Mouse (Mus musculus) heart, embryonic 14.5 days (tissue): ENCODE data around the gene Spata21. TPM values are rescaled to one million over a fixed set of nuclear protein-coding genes. Genes with fewer than 3 reads are reported as not detected.
A peak's percentile ranks its signal among the peaks of the same experiment; 100 is the strongest.

Experiments
- ATAC-seq: fragments of 200-750 bp; cut with Nextera tagmentation; 2 replicates; pipeline ENCODE4 v1.8.0; 2017; ENCODE audit warnings: low read depth, moderate TSS enrichment; ENCODE audit not compliant: insufficient number of reproducible peaks, insufficient read depth, low FRiP score
- H3K27ac ChIP-seq, 2 experiments: fragments of 200-500 bp in 1 of 2; fragments of 300-500 bp in 1 of 2; sonication (generic) in 1 of 2; replicated peaks in 1 of 2; 2 replicates each; pipeline ENCODE4 v1.5.1; 2012 to 2014; ENCODE audit warnings: low read depth in 2 of 2, low read length in 2 of 2, control low read depth in 1 of 2, mild to moderate bottlenecking in 1 of 2, mixed read lengths in 1 of 2; ENCODE audit not compliant: control insufficient read depth in 1 of 2, insufficient read depth in 1 of 2
- H3K27me3 ChIP-seq: fragments of 300-500 bp; sonication (generic); 2 replicates; pipeline ENCODE4 v1.6.1; 2014; ENCODE audit warnings: mild to moderate bottlenecking, low read length, control low read depth; ENCODE audit not compliant: control insufficient read depth, insufficient read depth
- H3K36me3 ChIP-seq: fragments of 300-500 bp; sonication (generic); 2 replicates; pipeline ENCODE4 v1.6.1; 2014; ENCODE audit warnings: mild to moderate bottlenecking, control low read depth, low read length, mixed read lengths; ENCODE audit not compliant: control insufficient read depth, insufficient read depth
- H3K4me1 ChIP-seq, 2 experiments: fragments of 200-500 bp in 1 of 2; fragments of 300-500 bp in 1 of 2; sonication (generic) in 1 of 2; 2 replicates each; pipeline ENCODE4 v1.6.1; 2012 to 2014; ENCODE audit warnings: low read length in 2 of 2, control low read depth in 1 of 2, mixed read lengths in 1 of 2; ENCODE audit not compliant: control insufficient read depth in 2 of 2, insufficient read depth in 2 of 2
- H3K4me2 ChIP-seq: fragments of 300-500 bp; sonication (generic); 2 replicates; pipeline ENCODE4 v1.6.1; 2014; ENCODE audit warnings: mild to moderate bottlenecking, low read length
- H3K4me3 ChIP-seq, 2 experiments: fragments of 200-500 bp in 1 of 2; fragments of 300-500 bp in 1 of 2; sonication (generic) in 1 of 2; 2 replicates each; pipeline ENCODE4 v1.5.1; 2012 to 2014; ENCODE audit warnings: low read length in 2 of 2, mild to moderate bottlenecking in 2 of 2, control low read depth in 1 of 2, low read depth in 1 of 2, moderate library complexity in 1 of 2; ENCODE audit not compliant: control insufficient read depth in 1 of 2, insufficient read depth in 1 of 2
- H3K9ac ChIP-seq: fragments of 300-500 bp; sonication (generic); 2 replicates; pipeline ENCODE4 v1.6.1; 2014; ENCODE audit warnings: mild to moderate bottlenecking, low read length
- H3K9me3 ChIP-seq: fragments of 300-500 bp; sonication (generic); 2 replicates; pipeline ENCODE4 v1.6.1; 2016; ENCODE audit warnings: low read length, control low read depth; ENCODE audit not compliant: control insufficient read depth
- WGBS: fragments of 180-500 bp; shearing (Covaris S2); extraction: QIAGEN DNeasy Blood & Tissue Kit; methylation state at CpG from one replicate; pipeline ENCODE4 v1.1.7; 2014; 5-methylcytosine and 5-hydroxymethylcytosine counted together
- polyA plus RNA-seq: library from polyadenylated mRNA; unstranded; fragments of >200 nt; fragmentation: Nextera tagmentation; extraction: Ambion mirVana; gene quantifications from 2 replicates; pipeline ENCODE4 v1.2.1, GENCODE M21; 2014

Gene Spata21
- polyA plus RNA-seq, 1 experiment from 2014 or later: not detected

- Histone ChIP-seq H3K9me3 (no peaks in the 10 kb centered on the region), H3K4me1 (peaks cover 22 to 31% of the 10 kb centered on the region in 2 experiments), H3K4me2 (no peak overlapping the region), H3K27ac (peak overlapping the region; percentile 4 to 7; a peak in 2 of 4 replicates), H3K4me3 (no peak overlapping the region), H3K27me3 (no peaks in the 10 kb centered on the region), H3K36me3 (peaks cover 67% of the 10 kb centered on the region), H3K9ac (0 out of 2 replicates have a peak overlapping the region, but pooled peaks have one; percentile 23)
- ATAC-seq: no peak
- WGBS: 72% methylated on average over 12 of the region's 12 CpGs
Observed at GRCm38 (mm10) chr4:141066709-141067515, 21.2 kb upstream of the Spata21 start.

DNA sequence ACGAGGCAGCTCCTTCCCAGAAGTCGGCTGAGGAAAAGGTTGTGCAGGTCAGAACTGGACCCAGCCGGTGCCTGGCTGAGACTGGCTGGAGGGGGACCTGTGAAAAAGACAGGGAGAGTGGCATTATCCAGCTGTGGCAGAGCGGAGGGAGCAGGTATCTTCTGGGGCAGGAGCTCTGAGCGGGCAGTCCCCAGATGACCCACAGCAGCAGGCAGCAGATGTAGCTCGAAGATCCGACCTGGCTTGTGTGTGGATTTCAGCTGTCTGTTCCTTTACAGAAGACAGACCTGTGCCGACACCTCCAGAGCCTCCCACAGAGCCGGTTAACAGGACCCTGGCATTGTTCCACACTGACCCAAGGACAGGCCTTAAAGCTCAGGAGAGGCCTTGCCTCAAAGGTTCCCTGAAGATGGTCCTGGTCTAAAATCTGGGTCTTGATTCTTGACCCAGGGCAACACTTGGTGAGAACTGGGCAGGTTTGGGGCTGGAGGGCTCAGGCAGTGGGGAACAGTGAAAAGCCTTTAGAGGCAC is 20.6 kb upstream of the Spata21 start:
- peaks cover 73% of the 10 kb centered on the region for H3K36me3 ChIP-seq
- ATAC-seq: no peak
- WGBS: 67% methylated on average over 9 of the region's 9 CpGs
- no peak overlapping the region for H3K4me3 ChIP-seq
- no peaks in the 10 kb centered on the region for H3K9me3 ChIP-seq
- 0 out of 2 replicates have a peak overlapping the region, but pooled peaks have one; percentile 23 for H3K9ac ChIP-seq
- H3K4me2 ChIP-seq: no peak overlapping the region
- H3K4me1 ChIP-seq: peaks cover 22 to 31% of the 10 kb centered on the region in 2 experiments
- H3K27me3 ChIP-seq: no peaks in the 10 kb centered on the region
- peak overlapping the region; percentile 4 to 7; a peak in 2 of 4 replicates for H3K27ac ChIP-seq

DNA sequence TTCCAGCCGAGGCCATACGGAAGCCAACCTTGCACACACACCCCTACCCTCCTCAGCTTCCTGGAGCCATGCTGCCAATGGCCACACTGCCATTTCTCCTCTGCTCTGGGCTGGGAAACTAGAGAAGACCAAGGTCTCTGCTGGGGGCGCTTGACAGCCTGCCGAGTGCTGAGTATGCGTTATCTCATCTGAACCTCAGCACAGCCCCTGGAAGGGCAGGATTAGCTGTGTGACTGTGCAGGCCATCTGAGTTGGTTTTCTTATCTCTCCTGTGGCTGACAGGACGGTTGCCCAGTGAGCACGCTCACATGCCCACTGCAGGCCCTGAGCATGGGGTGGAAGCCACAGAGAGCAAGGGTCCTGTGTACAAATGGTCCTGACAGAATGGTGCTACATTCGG is 19.5 kb upstream of the Spata21 start:
- Histone ChIP-seq H3K4me3 (no peak overlapping the region), H3K4me2 (no peak overlapping the region), H3K9ac (no peak overlapping the region), H3K27me3 (no peaks in the 10 kb centered on the region), H3K9me3 (no peaks in the 10 kb centered on the region), H3K27ac (peak overlapping the region in 1 of 2 experiments; percentile 20; a peak in 1 of 4 replicates), H3K36me3 (peaks cover 84% of the 10 kb centered on the region), H3K4me1 (peaks cover 30 to 39% of the 10 kb centered on the region in 2 experiments)
- no peak for ATAC-seq
- 48% methylated on average over 8 of the region's 8 CpGs for WGBS

DNA sequence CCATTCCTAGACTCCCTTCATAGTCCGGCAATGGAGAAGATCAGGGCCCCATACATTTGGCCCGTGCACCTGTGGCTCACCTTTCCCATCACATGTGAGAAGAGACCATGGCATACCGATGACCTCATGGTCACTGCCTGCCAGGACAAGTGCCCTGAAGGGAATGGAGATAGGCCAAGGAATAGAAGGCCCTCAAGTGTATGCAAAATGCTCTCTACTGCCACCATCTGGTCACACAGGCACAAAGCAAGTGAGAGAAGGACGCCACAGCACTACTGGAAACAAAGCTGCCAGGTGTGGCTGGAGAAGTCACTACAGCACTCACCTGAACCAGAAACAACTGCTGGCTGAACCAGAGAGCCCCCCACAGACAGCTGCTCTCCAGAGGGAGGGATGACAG is 18.4 kb upstream of the Spata21 start:
- no peak overlapping the region for H3K4me2 ChIP-seq
- no peak overlapping the region for H3K27ac ChIP-seq
- H3K27me3 ChIP-seq: no peaks in the 10 kb centered on the region
- ATAC-seq: no peak
- peaks cover 34 to 49% of the 10 kb centered on the region in 2 experiments for H3K4me1 ChIP-seq
- H3K36me3 ChIP-seq: peaks cover 89% of the 10 kb centered on the region
- no peaks in the 10 kb centered on the region for H3K9me3 ChIP-seq
- WGBS: 60% methylated on average over 4 of the region's 4 CpGs
- no peak overlapping the region for H3K9ac ChIP-seq
- H3K4me3 ChIP-seq: no peak overlapping the region

- Histone ChIP-seq H3K9me3 (no peaks in the 10 kb centered on the region), H3K27ac (no peak overlapping the region), H3K4me1 (peaks cover 33 to 51% of the 10 kb centered on the region in 2 experiments), H3K9ac (no peak overlapping the region), H3K36me3 (peaks cover 72% of the 10 kb centered on the region), H3K27me3 (no peaks in the 10 kb centered on the region), H3K4me2 (no peak overlapping the region), H3K4me3 (no peak overlapping the region)
- 89% methylated on average over 11 of the region's 11 CpGs for WGBS
- ATAC-seq: no peak
Observed at GRCm38 (mm10) chr4:141072502-141072901, 15.6 kb upstream of the Spata21 start.

- 34% methylated on average over 9 of the region's 9 CpGs for WGBS
- no peaks in the 10 kb centered on the region for H3K9me3 ChIP-seq
- ATAC-seq: peak; percentile 45; the same call in 1 of the 2 replicates
- peak overlapping the region; percentile 56 to 88 for H3K27ac ChIP-seq
- peaks cover 24 to 42% of the 10 kb centered on the region in 2 experiments for H3K4me1 ChIP-seq
- no peaks in the 10 kb centered on the region for H3K27me3 ChIP-seq
- no peak overlapping the region for H3K9ac ChIP-seq
- no peak overlapping the region for H3K4me3 ChIP-seq
- H3K4me2 ChIP-seq: peak overlapping the region; percentile 34
- H3K36me3 ChIP-seq: peaks cover 60% of the 10 kb centered on the region
Observed at GRCm38 (mm10) chr4:141073661-141074060, 14.5 kb upstream of the Spata21 start.

GRCm38 (mm10) chr4:141074109-141074508 is 14.0 kb upstream of the Spata21 start:
- Histone ChIP-seq H3K4me3 (no peak overlapping the region), H3K4me1 (peaks cover 20 to 38% of the 10 kb centered on the region in 2 experiments), H3K4me2 (peak overlapping the region; percentile 34), H3K9me3 (no peaks in the 10 kb centered on the region), H3K9ac (no peak overlapping the region), H3K36me3 (peaks cover 56% of the 10 kb centered on the region), H3K27ac (peak overlapping the region; percentile 56 to 88), H3K27me3 (no peaks in the 10 kb centered on the region)
- no peak for ATAC-seq
- 49% methylated on average over 4 of the region's 4 CpGs for WGBS
